Mouse (Mus musculus) adrenal gland, adult 18-20 months (tissue): ENCODE data around the gene Grik1. TPM values are rescaled to one million over a fixed set of nuclear protein-coding genes. Genes with fewer than 3 reads are reported as not detected.

Experiments
- DNase-seq, 2 experiments: peaks; one replicate each; pipeline ENCODE4 v3.0.0; 2021 to 2022; ENCODE audit warnings: low spot score in 2 of 2
- total RNA-seq, 2 experiments: library from RNA; stranded (reverse); gene quantifications; 1 replicate in 1 of 2; 2 replicates in 1 of 2; pipeline ENCODE4 v1.2.3; 2021

Gene Grik1
- total RNA-seq, 2 experiments from 2014 or later, result not detected

DNA sequence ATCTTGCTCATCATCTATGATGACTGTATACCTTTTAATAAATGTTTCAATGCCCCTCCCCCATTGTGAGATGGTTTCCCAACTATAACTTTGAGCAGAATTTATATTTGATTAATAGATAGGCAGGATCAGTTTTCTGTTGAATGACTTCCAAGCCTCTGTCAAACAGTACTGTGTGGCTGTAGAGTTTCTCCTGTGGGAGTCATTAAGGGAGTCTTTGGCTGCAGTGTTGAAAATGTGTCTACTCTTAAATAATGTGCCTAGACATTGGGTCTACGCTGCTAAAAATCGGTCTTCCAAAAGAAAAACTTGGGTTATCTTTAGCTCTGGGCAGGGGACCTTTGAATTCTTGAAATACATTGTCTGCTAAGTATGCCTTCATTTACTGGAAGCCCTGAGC lies 414.1 kb downstream of the Grik1 start:
- DNase-seq, result no peak

DNA sequence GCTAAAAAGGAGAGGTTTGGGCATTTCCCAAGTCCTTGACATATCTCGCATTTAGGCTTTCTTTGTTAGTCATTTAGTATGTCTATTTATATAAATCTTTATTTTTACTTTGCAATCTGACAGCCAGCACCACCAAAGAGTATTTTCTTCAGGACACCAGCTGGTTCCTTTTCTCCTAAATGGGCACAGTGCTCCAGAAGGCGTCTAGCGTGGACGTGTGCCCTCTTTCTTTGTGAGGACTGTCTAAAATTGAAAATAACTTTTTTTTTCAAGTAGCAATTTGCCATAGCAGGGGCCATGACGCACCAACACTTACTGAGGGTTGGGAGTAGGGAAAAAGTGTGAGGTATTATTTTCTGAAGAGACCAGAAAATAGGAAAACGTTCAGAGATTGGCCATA lies 425.5 kb downstream of the Grik1 start:
- DNase-seq, result no peak

DNA sequence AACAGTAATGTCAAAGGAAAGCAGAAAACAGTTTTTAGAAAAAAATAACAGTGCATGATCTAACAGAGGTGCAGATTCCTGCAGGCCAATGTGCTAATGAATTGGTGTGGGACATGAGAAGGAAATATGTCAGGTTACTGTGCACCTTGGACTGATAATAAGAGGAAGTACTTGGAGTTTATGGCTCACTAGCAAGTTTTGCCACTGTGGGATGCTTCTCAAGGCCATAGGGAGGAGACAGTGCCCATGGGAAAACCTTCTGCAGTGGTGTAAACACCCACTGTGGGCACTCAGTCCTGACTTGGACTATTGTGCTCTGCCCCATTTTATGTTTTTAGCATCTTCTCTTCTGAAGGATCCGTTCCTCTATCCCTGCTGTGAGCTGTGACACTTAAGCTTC lies 428.3 kb downstream of the Grik1 start:
- no peak for DNase-seq

DNA sequence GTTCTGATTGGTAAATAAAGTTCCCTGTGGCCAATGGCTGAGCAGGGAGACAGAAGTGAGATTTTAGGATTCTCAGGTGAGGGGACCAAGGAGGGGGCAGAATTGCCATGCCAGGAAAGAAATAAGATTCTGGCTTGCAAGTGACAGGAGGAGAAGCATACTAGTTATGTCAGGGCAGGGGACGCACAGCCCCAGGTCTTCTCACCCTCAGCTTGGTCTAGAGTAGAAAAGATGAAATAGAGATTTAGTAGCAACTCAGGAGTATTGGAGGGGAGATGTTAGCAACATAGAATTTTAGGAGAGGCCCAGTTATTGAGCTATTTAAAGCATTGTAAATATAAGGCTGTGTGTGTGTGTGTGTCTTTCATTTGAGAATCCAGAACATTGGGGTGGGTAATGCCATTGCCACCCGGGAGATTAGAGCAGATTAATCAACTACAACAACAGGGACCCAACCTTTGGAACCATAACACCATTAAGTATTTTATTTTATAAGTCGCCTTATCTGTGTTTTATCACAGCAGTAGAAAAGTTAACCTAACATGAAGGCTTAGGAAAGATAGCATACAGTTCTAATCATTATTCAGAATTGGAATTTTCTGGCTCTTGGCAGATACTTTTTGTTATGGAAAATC lies 436.5 kb downstream of the Grik1 start:
- no peak for DNase-seq

DNA sequence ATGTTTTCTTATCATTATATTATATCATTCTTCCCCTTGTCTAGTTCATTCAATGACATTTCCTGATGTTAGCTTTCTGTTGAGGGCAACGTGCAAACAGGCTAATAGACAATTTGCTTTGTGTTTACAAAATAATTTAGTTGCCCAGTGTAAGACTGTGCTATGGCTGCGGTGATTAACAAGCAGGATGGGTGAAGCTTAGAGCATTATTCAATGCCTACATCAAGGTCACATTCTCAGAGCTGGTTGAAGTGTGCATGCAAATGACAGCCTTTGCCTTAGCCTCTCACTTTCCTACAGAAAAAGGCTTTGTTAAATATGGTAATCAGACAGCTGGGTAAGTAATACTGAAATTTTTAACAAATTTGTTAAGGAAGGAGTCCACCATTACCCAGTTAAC lies 438.5 kb downstream of the Grik1 start:
- no peak for DNase-seq

DNA sequence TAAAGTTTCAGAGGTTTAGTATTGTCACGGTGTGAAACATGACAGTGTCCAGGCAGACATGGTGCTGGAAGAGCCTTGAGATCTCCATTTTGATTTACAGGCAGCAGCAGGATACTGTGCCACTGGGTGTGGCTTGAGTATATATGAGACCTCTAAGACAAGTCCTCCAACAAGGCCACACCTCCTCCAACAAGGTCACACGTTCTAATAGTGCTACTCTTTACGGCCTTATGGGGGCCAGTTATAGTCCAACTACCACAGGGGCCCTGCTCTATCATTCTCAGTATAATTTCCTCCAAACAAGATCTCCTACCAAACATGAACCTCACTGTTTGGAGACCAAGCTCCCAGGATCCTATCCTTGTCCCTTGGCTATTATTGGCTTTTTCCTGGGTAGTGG lies 441.3 kb downstream of the Grik1 start:
- no peak for DNase-seq

Other genes starting within 250 kb of the Grik1 start
- gene Cldn17, start 216.7 kb upstream of the Grik1 start, total RNA-seq, result not detected